Mouse (Mus musculus): ENCODE results near the gene Msantd3. TPM values are rescaled to one million over a fixed set of nuclear protein-coding genes. Genes with fewer than 3 reads are reported as not detected.

The Msantd3 gene
- total RNA-seq, 1 experiment, result 41.7 TPM

GRCm38 (mm10) chr4:48590862-48591261 is 51.1 kb downstream of the Msantd3 start:
- Histone ChIP-seq H3K4me1 (ENCODE audit: control insufficient read depth in 2 of 2, insufficient read depth in 2 of 2, low read length in 2 of 2, poor library complexity in 1 of 2) (peaks cover 4 to 15% of the 10 kb centered on the region in 2 experiments; a peak in 3 of 4 replicates), H3K27ac (ENCODE audit: insufficient read depth, low read depth, low read length, poor library complexity, severe bottlenecking) (no peak overlapping the region), H3K9ac (ENCODE audit: insufficient read depth, low read depth, low read length, poor library complexity, severe bottlenecking) (no peak overlapping the region), H3K36me3 (ENCODE audit: control insufficient read depth, insufficient read depth, low read length, poor library complexity, severe bottlenecking) (peaks cover 7% of the 10 kb centered on the region), H3K9me3 (ENCODE audit: control insufficient read depth, insufficient read depth, low read depth, low read length) (no peaks in the 10 kb centered on the region), H3K4me3 (ENCODE audit: insufficient read depth in 1 of 2, low read depth in 1 of 2, low read length in 2 of 2, poor library complexity in 1 of 2, severe bottlenecking in 1 of 2) (no peak overlapping the region)
- DNase-seq (ENCODE audit: low read depth, low spot score), result no peak
- TF ChIP-seq CHD2 (IDR thresholded peaks at IDR 0.05; ENCODE audit: low read depth, low read length) (no peak), ZC3H11A (IDR thresholded peaks at IDR 0.05; ENCODE audit: borderline replicate concordance, low read depth, low read length) (no peak), MAFK (IDR thresholded peaks at IDR 0.05; ENCODE audit: insufficient read depth, low read depth, low read length) (no peak), HCFC1 (IDR thresholded peaks at IDR 0.05; ENCODE audit: borderline replicate concordance, insufficient read depth, low read length) (no peak), ZNF384 (IDR thresholded peaks at IDR 0.05; ENCODE audit: low read depth, low read length) (no peak)
- in situ Hi-C loops (cut with MboI; ENCODE audit: low sequenced_read_pairs in 2 of 2, unreplicated experiment in 2 of 2), result no loop called here

GRCm38 (mm10) chr4:48591390-48591789 is 51.7 kb downstream of the Msantd3 start:
- TF ChIP-seq HCFC1 (IDR thresholded peaks at IDR 0.05; ENCODE audit: borderline replicate concordance, insufficient read depth, low read length), result no peak
- TF ChIP-seq ZNF384 (IDR thresholded peaks at IDR 0.05; ENCODE audit: low read depth, low read length), result no peak
- no peak for TF ChIP-seq CHD2 (IDR thresholded peaks at IDR 0.05; ENCODE audit: low read depth, low read length)
- TF ChIP-seq ZC3H11A (IDR thresholded peaks at IDR 0.05; ENCODE audit: borderline replicate concordance, low read depth, low read length), result no peak
- TF ChIP-seq MAFK (IDR thresholded peaks at IDR 0.05; ENCODE audit: insufficient read depth, low read depth, low read length), result no peak
- Histone ChIP-seq H3K9me3 (ENCODE audit: control insufficient read depth, insufficient read depth, low read depth, low read length) (no peaks in the 10 kb centered on the region), H3K9ac (ENCODE audit: insufficient read depth, low read depth, low read length, poor library complexity, severe bottlenecking) (no peak overlapping the region), H3K4me1 (ENCODE audit: control insufficient read depth in 2 of 2, insufficient read depth in 2 of 2, low read length in 2 of 2, poor library complexity in 1 of 2) (peaks cover 4 to 15% of the 10 kb centered on the region in 2 experiments; a peak in 3 of 4 replicates), H3K27ac (ENCODE audit: insufficient read depth, low read depth, low read length, poor library complexity, severe bottlenecking) (no peak overlapping the region), H3K36me3 (ENCODE audit: control insufficient read depth, insufficient read depth, low read length, poor library complexity, severe bottlenecking) (peaks cover 7% of the 10 kb centered on the region), H3K4me3 (ENCODE audit: insufficient read depth in 1 of 2, low read depth in 1 of 2, low read length in 2 of 2, poor library complexity in 1 of 2, severe bottlenecking in 1 of 2) (no peak overlapping the region)
- no peak for DNase-seq (ENCODE audit: low read depth, low spot score)
- in situ Hi-C loops (cut with MboI; ENCODE audit: low sequenced_read_pairs in 2 of 2, unreplicated experiment in 2 of 2), result no loop called here

- no peak for DNase-seq (ENCODE audit: low read depth, low spot score)
- H3K4me1 ChIP-seq (ENCODE audit: control insufficient read depth in 2 of 2, insufficient read depth in 2 of 2, low read length in 2 of 2, poor library complexity in 1 of 2), result peaks cover 4 to 13% of the 10 kb centered on the region in 2 experiments; a peak in 3 of 4 replicates
- peaks cover 6% of the 10 kb centered on the region for H3K36me3 ChIP-seq (ENCODE audit: control insufficient read depth, insufficient read depth, low read length, poor library complexity, severe bottlenecking)
- H3K9ac ChIP-seq (ENCODE audit: insufficient read depth, low read depth, low read length, poor library complexity, severe bottlenecking), result no peak overlapping the region
- no peak overlapping the region for H3K27ac ChIP-seq (ENCODE audit: insufficient read depth, low read depth, low read length, poor library complexity, severe bottlenecking)
- in situ Hi-C loops (cut with MboI; ENCODE audit: low sequenced_read_pairs in 2 of 2, unreplicated experiment in 2 of 2), result no loop called here
- TF ChIP-seq CHD2 (IDR thresholded peaks at IDR 0.05; ENCODE audit: low read depth, low read length), result no peak
- TF ChIP-seq ZNF384 (IDR thresholded peaks at IDR 0.05; ENCODE audit: low read depth, low read length), result no peak
- no peak for TF ChIP-seq ZC3H11A (IDR thresholded peaks at IDR 0.05; ENCODE audit: borderline replicate concordance, low read depth, low read length)
- TF ChIP-seq HCFC1 (IDR thresholded peaks at IDR 0.05; ENCODE audit: borderline replicate concordance, insufficient read depth, low read length), result no peak
- no peak for TF ChIP-seq MAFK (IDR thresholded peaks at IDR 0.05; ENCODE audit: insufficient read depth, low read depth, low read length)
- H3K4me3 ChIP-seq (ENCODE audit: insufficient read depth in 1 of 2, low read depth in 1 of 2, low read length in 2 of 2, poor library complexity in 1 of 2, severe bottlenecking in 1 of 2), result no peak overlapping the region
- H3K9me3 ChIP-seq (ENCODE audit: control insufficient read depth, insufficient read depth, low read depth, low read length), result no peaks in the 10 kb centered on the region
These were observed 52.6 kb downstream of the Msantd3 start for GRCm38 (mm10) chr4:48592328-48592727.

- Histone ChIP-seq H3K4me3 (ENCODE audit: insufficient read depth in 1 of 2, low read depth in 1 of 2, low read length in 2 of 2, poor library complexity in 1 of 2, severe bottlenecking in 1 of 2) (no peak overlapping the region), H3K9me3 (ENCODE audit: control insufficient read depth, insufficient read depth, low read depth, low read length) (no peaks in the 10 kb centered on the region), H3K36me3 (ENCODE audit: control insufficient read depth, insufficient read depth, low read length, poor library complexity, severe bottlenecking) (peaks cover 6% of the 10 kb centered on the region), H3K4me1 (ENCODE audit: control insufficient read depth in 2 of 2, insufficient read depth in 2 of 2, low read length in 2 of 2, poor library complexity in 1 of 2) (peaks cover 4 to 14% of the 10 kb centered on the region in 2 experiments; a peak in 3 of 4 replicates), H3K9ac (ENCODE audit: insufficient read depth, low read depth, low read length, poor library complexity, severe bottlenecking) (no peak overlapping the region), H3K27ac (ENCODE audit: insufficient read depth, low read depth, low read length, poor library complexity, severe bottlenecking) (no peak overlapping the region)
- DNase-seq (ENCODE audit: low read depth, low spot score), result no peak
- in situ Hi-C loops (cut with MboI; ENCODE audit: low sequenced_read_pairs in 2 of 2, unreplicated experiment in 2 of 2), result no loop called here
- TF ChIP-seq ZNF384 (IDR thresholded peaks at IDR 0.05; ENCODE audit: low read depth, low read length), result no peak
- no peak for TF ChIP-seq HCFC1 (IDR thresholded peaks at IDR 0.05; ENCODE audit: borderline replicate concordance, insufficient read depth, low read length)
- TF ChIP-seq ZC3H11A (IDR thresholded peaks at IDR 0.05; ENCODE audit: borderline replicate concordance, low read depth, low read length), result no peak
- no peak for TF ChIP-seq MAFK (IDR thresholded peaks at IDR 0.05; ENCODE audit: insufficient read depth, low read depth, low read length)
- TF ChIP-seq CHD2 (IDR thresholded peaks at IDR 0.05; ENCODE audit: low read depth, low read length), result no peak
These were observed 53.1 kb downstream of the Msantd3 start for GRCm38 (mm10) chr4:48592844-48593243.
